Mouse (Mus musculus): ENCODE data around the gene Rab33b.

DNA sequence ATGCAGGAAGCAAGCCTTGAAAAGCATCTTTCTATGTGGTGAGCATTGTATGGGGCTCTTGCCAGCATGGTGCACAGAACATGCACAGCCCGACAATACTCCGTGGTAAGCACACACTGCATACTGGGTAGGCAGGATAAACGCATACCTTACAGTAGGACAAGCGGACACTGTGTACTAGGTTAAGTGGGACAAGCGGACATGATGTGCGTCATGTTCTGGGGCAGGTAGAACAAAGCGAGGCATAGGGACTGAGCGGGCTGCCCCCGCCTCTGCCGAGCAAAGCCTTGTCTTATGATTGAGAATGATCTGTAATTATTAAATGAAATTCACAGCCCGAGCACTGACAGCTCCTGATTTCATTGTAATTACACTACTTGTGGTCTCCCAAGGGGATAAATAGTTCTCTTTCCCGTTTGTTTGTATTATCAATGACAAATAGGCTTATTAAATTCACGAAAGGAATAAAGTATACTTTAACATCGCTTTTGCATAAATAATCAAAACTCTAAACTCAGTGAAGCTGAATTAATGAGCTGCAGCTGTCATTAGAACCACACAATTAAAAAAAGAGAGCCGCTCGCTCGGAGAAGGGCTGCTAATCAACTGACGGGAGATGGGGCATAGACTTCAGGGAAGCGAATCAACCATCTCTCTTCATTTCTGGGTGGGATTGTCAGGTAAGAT, 60.9 kb downstream of the Rab33b start:
- no peak for TF ChIP-seq CTCF (IDR thresholded peaks at IDR 0.05; ENCODE audit: extremely low read depth, insufficient read depth, low read length)
- no peak for TF ChIP-seq POLR2A (IDR thresholded peaks at IDR 0.05; ENCODE audit: extremely low read depth, insufficient read depth, low read length)
